Mouse (Mus musculus) urinary bladder, postnatal 4 days (tissue): ENCODE results near the gene Mnt.

ENCODE experiments used
- DNase-seq, 2 experiments: peaks; one replicate each; pipeline ENCODE4 v3.0.0; 2021 to 2022; ENCODE audit warnings: low spot score in 2 of 2

Mnt gene

DNA sequence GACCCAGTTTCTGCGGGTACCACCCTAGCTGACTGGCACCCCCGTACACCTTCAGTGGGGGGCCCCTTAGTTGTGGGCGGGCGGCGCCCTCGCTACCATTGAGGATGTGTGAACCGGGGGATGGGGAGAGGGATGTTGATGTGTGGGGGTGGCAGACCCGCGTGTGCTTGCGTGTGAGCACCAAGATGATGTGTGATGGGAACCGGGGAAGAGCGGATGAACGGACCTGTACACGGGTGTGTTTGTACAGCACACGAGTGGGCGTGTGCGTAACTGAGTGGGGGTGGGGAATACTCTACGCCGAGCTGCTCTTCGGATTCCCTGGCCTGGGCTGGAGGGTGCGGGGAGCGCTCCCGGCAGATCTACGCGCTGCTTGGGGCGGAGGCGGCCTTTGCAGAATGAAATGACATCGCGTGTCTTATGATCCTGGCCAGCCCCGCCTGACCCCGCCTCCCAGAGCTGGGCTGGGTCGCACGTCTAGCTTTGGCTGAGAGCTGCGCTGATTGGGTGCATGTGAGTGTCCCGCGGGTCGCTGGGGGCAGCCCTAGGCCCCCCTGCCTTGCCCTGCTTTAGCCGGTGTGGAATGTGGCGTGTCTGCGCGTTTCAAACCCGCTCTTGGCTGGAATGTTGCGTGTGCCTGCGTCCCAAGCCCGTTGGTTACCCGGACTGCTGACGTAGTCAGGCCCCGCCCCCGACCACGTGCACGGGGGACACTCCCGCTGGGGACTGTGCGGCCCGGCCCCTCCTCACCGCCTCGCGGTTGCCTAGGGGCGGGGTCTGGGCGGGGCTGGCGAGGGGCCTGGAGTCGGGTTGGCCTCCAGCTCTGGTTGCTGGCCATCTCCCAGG lies 1.1 kb downstream of the Mnt start:
- DNase-seq = peak; percentile 99 to 100

DNA sequence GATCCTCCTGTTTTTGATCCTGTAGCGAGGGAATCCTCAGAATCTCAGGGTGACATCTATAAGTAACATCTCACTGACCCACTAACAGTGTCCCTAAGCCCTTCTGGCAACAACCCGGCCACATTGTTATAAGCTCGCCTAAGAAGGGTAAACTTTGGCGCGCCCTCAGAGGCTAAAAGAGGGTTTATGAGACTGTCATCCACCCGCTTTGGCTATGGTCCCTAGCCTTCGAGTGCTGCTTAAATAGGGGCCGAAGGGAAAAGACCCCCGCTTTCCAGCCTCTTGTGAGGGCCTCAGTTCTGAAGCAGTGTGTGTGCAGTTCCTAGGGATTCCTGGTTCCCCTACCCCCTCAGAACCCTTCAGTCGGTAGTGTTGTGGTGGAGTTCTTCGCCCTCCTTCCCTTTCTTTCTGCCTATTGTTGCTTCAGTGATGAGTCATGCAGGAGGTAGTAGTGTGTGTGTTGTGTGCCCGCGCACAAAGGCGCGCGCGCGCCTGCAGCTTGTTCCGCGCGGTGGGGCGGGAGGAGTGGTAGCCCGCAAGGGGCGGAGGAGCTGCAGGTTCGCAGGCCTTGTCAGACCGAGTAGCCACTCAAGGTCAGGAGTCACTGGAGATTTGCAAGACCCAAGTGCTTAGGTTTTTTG lies 1.9 kb downstream of the Mnt start:
- peak; percentile 70 to 75 for DNase-seq

DNA sequence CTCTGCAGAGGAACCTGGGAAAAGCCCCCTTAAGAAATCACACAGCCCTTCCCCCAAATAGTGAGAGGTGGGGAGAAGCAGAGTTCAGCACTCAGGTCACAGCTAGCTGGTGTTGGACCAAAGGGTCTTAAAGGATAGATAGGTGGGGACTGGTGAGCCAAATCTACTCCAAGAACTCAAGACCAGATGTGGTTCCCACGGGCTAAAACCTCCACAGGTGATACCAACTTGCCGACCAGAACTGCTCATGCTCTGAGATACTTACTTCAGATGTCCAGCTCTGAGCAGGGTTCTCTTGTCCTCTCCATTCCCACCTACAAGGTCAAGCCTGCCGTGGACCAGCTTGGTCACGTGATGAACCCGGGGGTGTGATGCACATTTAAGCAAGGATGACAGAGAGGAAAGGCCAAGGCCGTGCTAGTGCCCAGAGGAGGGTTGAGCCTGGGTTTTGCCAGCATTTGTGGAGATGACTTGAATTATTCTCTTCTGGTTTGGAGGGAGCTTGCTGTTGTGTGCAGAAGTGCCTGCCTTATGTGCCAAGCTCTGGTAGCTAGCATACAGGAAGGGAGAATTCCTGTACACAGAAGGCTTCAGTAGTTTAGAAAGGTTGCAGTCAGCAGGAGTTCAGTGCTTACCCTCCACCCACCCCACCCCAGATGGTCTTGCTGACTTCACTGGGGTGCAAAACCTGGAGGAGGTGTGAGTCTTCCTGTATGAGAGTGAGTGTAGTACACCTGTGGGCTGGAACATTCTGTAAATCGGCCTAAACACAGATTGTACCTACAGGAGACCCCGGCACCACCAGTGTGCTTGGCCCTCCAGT lies 3.0 kb downstream of the Mnt start:
- DNase-seq = no peak

DNA sequence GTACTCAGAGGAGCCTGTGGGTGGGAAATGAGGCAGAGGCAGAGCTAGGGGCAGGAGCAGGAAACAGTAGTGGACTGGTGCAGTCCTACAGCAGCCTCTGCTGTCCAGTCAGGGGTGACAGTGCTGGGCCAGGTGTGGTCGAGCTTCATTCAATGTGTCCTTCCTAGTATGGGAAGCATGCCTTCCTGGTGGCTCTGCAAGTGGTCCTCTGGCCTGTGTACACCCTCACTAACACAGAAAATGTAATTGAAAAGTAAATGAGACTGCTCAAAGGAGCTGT lies 3.6 kb downstream of the Mnt start:
- no peak for DNase-seq

DNA sequence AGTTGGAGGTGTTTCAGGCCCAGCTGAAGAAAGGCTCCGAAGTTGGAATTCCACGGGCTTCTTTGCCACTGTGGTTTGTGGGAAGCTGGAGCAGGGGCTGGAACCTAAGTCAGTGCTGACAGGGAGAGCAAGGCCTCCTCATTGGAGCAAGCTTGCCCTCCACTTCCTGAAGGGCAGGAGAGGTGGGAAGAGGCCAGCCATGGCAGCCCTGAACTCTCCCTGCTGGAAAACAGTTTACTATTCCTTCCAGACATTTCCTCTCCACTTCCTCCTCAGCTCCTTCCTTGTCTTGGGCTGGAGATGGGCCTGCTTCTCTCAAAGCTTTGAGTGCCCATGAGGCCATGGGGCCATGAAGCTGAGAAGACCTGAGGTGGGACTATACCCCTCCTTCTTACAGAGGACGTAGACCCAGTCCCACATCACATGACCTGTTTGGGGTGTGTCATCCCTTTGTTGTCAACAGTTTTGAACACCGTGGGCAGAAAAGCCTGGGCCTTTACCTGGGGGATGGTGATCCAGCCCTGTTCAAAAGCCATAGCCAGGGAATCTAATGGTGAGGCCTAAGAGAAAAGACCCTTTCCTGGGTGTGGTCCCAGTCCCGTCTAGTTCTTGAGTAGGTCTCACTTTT lies 4.0 kb downstream of the Mnt start:
- no peak for DNase-seq

DNA sequence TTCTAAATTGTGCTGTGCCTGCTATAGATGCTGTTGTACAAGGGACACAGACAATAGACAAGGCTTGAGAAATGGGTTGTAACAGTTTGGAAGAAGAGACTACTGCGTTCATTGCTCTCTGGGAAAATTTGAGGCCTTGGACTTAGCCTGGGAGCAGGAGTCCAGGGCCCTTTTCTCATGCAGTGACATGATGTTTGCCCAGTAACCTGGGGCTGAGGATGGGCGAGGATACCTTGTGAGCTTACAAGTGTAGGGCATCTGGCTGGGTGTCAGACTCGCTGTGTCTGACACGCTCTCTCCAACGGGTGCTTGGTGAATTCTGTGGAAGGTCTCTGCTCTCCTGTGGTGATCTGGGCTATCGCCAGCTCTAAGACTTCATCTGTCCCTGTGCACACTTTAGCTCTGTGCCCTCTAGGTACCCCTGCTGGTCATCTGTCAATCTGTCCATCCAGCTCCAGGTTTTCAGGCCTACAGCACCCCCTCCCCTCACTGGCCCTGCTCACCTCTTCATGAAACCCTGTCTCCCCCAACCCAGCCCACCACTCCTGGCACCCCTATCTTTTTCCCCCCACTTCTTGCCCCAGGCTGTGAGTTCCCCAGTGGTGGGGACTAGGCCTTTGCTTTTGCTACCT lies 5.0 kb downstream of the Mnt start:
- DNase-seq = no peak

DNA sequence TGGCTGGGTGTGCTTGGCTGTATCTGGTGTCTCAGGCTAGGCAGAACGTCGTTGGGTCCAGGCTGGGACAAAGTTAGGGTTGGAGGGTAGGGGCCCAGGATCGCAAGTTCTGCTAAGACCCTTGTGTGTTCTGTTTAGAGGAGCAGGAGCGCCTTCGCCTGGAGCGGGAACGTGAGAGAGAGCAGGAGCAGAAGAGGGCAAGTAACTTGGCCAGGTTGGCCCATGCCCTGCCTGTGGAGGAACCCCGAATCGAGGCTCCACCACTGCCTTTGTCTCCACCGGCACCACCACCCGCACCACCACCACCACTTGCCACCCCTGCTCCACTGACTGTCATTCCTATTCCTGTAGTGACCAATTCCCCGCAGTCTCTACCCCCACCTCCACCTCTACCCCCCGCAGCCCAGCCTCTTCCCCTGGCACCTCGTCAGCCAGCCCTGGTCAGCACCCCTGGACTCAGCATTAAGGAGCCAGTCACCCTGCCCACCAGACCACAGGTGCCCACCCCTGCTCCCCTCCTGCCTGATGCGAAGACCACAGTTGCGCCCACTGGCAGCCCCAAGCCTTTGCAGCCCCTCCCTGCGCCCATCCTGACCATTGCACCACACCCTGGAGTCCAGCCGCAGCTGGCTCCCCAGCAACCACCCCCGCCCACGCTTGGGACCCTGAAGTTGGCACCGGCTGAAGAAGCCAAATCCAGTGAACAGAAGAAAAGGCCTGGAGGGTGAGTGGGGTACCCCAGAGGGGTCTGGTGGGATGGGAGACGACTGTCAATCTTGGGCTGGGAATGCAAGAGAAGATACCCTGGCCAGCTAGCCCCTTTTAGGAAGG lies 5.7 kb downstream of the Mnt start:
- no peak for DNase-seq

DNA sequence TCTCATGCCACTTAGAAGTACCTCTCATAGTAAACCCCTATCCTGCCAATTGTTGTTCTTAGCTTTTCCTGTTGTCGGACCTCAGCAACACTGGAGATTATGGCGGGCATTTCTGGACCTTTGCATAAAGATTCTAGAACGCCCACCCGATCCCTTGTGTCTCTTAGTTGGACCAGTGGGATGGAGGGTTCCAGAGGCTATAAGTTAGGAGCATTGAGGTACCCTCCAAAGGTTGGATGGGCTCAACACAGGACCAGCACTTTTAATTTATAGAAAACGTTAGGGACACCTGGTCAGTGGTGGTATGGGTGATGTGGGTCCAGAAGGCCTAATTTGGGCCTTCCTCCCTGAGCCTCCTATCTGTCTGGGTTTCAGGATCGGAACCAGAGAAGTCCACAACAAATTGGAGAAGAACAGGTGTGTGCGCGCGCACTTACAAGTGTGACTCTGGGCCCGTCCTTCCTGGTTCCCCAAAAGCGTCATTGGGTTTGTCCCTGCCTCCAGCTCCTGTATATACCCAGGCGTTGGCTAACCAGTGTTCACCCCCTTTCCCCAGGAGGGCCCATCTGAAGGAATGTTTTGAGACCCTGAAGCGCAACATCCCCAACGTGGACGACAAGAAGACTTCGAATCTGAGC lies 6.5 kb downstream of the Mnt start:
- no peak for DNase-seq

DNA sequence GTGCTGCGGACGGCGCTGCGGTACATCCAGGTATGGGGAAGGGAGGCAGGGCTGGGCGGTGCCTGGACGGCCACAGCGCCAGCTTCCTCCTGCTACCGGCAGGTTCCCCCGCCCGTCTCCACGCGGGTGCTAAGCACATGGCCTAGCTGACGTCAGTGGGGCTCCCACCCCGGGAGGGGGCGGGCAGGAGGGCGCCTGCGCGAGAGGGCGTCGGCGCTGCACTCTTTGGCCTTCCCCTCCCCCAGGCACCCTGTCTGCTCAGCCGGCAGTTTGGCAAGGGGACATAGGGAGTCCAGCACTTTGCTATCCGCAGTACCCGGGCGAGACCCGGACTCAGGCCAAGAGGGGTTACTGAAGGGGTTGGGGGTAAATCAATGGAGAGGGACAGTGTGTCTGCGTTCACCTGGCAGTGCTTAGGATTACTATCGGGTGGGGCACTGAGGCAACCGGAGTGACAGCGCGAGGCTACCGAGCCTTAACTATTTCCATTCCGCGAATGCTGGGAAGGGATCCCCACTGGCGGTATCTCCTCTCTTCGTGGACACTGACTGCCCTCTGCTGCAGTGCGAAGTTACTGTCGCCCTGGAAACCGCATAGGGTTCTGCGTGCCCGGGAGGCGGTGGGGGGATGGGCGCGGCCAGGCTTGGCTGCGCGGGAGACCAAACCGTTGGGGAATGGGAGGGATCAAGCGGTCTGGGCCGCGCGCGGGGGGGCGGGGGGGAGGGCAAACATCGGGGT lies 7.1 kb downstream of the Mnt start:
- peak; percentile 94 for DNase-seq

DNA sequence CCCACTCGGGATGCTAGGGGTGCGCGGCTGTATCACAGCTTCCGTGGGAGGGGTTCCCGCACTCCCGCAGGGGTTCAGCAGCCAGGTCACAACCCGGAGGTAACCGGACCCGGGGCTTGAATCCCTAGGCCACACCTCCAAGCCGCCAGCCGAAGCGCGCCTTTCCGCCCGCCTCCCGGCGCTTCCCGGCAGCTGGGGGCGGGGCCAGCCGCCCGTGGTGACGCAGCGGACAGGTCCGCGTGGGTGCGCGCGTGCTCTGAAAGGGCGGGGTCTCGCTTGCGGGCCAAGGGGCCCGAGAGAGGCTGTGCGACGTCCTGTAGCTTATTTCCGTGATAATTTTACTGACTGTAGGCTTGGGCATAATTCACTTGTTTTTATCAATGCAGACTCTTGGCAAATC lies 7.7 kb downstream of the Mnt start:
- DNase-seq = peak; percentile 93 to 94

DNA sequence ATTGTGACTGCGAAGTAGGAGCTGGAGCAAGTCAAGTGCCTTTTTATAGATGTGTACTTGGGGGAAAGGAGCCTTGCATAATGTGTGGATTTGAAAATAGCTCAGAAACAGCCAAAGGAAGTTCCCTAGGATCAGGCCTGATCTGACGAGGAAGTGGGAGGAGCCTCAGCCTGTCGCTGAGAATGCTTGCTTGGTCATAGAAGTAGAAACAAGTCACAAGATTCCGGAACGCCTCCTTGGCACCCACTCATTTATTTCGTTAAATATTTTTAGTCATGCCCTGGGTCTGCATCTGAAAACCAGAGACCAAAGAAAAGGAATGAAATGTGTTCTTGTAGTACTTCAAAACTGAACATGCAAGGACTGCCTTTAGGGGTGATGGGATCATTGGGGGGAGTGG lies 8.3 kb downstream of the Mnt start:
- no peak for DNase-seq

DNA sequence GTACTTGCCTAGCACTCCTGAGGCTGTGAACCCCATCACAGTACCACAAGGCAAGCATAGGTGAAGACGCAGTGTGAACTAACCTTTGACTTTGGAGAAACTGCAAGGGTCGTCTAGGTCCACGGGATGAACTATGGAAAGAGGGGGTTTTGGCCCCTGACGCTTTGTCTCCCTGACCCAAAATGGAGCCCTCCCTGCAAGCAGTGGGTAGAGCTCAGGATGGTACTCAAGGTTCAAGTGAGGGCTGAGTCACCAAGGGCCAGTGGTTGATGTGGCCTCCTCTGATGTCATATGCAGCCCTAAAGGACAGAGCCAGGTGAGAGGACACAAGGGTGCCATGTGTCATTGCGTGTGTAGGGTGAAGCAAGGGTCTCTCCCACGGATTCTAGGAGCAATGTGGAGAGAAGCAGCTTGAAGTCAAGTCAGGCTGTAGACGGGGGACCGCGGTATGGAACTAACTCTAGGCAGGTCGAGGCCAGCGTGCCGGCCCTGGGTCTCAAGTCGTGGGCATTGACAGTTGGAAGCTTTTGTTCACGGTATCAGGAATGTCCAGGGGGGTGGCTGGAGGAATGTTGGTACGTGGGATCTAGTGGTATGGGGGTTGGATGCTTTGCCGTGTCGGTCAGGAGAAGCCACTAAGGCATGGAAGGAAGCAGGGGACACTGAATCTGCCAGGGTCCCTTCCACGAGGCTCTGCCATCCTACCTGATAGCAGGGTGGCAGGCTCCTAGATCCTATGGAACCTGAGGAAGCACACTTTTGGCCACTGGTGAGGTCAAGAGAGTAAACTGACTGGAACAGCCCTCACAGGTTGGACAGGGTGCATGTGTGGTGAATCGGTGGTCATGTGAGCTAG lies 9.4 kb downstream of the Mnt start:
- no peak for DNase-seq

DNA sequence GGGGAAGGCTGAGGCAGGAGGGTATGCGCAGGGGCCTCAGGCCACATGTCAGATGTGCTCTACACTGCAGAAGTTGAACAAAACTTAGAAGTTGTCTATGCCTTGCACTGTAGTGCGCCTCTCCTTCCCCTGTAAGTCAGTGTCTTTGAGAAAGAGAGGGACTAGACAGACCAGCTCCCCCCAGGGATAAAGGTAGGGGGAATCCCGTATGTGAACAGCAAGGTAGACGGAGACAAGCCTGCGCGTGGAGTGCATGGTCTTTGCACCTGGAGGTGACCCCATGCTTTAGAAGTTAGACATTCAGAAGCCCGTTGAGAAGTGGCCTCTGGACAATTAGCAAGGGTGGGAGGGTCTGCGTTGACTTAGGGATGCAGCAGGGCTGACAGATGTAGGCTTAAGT lies 10.0 kb downstream of the Mnt start:
- no peak for DNase-seq

DNA sequence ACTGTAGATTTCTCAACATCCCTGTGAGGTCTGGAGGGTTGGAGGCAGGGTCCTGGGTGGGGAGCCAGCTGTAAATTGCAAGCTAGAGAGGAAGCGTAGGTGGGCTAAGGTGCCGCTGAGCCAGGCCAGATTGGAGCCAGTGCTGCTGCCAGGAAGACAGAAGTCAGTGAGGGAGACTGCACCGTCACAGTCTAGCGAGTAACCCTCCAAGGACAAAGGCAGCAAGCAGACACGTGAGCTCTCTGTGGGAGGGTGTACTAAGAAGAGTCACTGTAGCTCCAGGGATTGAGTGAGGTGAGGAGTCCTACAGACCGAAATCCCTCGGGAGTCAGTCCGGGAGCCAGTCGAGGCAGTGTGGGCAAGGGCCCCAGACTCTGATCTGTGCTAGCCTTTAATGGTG lies 10.6 kb downstream of the Mnt start:
- no peak for DNase-seq

DNA sequence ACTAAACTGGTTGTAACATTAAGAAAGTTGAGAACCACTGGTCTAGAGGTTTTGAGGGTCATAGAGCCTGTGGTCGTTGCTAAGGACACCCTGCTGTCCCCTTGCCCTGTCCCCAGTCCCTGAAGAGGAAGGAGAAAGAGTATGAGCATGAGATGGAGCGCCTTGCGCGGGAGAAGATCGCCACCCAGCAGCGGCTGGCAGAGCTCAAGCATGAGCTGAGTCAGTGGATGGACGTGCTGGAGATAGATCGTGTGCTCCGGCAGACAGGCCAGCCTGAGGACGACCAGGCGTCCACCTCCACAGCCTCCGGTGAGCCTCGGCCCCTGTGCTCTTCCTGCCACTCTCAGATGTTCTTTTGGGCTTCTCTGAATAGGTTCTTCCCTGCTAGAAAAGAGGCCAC lies 11.3 kb downstream of the Mnt start:
- DNase-seq = no peak

DNA sequence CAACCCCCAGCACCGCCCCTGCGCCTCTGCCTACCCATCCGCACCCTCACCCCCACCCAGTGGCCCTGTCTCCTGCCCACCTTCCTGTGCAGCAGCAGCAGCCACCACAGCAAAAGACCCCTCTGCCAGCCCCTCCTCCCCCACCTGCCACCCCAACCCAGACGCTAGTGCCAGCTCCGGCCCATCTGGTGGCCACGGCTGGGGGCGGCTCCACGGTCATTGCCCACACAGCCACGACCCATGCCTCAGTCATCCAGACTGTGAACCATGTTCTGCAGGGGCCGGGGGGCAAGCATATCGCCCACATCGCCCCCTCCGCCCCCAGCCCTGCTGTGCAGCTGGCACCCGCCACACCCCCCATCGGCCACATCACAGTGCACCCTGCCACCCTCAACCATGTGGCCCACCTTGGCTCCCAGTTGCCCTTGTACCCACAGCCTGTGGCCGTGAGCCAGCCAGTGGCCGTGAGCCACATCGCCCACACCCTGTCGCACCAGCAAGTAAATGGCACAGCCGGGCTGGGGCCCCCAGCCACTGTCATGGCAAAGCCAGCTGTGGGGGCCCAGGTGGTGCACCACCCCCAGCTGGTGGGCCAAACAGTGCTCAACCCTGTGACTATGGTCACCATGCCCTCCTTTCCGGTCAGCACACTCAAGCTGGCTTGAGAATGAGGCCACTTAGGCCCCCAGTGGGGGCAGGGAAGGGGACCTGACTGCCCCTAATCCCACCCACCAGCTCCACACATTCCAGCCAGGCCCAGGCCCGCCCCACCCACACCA lies 12.1 kb downstream of the Mnt start:
- no peak for DNase-seq

DNA sequence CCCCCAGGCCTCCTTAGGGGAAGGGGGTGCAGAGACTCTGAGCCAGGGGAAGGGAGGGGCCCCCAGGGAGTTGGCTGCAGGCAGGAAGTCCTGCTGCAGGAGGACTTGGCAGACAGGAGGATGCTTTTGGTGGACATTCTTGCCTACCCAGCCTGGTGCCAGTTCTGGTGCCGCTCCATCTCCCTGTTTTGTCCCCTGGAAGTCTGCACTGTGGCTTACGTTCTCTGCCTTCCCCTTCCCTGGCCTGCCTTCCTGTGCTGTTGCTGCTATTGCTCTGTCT lies 12.7 kb downstream of the Mnt start:
- DNase-seq = no peak

DNA sequence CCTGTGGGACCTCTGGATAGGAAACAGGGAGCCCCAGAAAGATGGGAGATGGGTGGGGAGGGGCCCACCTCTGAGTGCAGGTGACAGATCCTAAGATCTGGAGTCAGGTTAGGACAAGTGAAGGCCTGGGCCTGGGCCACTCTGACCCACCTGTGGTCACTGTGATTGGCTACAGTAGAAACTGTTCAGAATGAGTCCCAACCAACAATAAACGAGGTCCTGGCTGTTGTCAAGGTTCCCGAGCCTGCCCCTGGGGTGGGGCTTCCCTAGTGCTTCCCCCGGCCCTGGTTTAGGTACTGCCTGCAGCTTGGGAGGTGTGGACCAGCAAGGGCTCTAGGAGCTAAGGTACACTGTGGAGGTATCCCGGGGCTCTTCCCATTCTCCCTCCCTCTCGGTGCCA lies 13.0 kb downstream of the Mnt start:
- DNase-seq = no peak
